Mouse (Mus musculus): Measurements from ENCODE around the gene Tle3. TPM values are rescaled to one million over a fixed set of nuclear protein-coding genes. Genes with fewer than 3 reads are reported as not detected.

Gene Tle3
- 3.5 TPM for polyA plus RNA-seq (2014; fragmentation: Illumina TruSeq; extraction: RNeasy Lipid Tissue Mini Kit (QIAGEN cat#74804); ENCODE audit: low read depth, low replicate concordance)

DNA sequence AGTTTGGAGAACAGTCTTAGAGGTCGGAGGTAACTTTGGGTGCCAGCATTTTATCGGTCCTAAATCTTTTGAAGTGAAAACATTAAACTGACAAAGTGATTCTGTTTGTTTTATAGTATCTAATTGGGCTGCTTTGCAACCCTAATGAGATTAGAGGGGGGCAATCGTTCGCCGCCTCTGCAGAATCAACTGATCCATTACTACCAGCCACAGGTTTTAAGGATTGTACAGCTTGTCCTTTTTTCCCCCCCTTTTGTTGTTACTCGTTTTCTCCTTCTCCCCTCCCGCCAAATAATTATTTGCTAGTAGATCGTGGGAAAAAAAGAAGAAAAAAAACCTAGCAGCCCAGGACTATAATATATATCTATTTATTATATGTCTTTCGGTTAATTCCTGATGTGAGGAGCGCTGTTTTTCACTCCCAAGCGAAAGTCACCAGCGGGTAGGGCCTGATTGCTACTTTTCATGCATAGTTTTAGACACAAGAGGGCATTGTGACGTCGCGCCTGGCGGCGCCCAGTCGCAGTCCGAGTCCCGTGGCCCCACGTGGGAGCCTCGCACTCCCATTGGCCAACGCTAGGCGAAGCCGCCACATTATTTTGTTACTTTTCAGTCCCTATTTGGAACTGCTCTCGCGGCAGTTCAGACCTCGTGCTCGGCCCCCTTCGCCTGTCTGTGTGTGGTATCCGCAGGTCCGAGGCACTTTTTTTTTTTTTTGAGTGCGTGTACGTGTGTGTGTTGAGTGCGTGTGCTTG lies at the start of gene Tle3:
Tle3 (plus strand) TSS at position 612 of the 755 bp plus-strand sequence.

